Comparison of ENCODE assay signal across 8 mouse cellular contexts in genomic region chr5:137745214-137746171, GRCm38 (mm10). TPM values are rescaled to one million over a fixed set of nuclear protein-coding genes. Genes with fewer than 3 reads are reported as not detected.
A peak's percentile ranks its signal among the peaks of the same experiment; 100 is the strongest.
DNase-seq lines count a peak whose midpoint lies in the region; ATAC-seq lines count a peak whose summit lies in the region.

Tsc22d4 (plus strand) TSS chr5:137745730.

- peak within 1 kb of the TSS; percentile 66 for H3K4me3 ChIP-seq in hindbrain, embryonic 13.5 days

- no peaks in the 10 kb centered on the region for H3K9me3 ChIP-seq in hindbrain, embryonic 13.5 days

- peak within 1 kb of the TSS; percentile 87 for H3K9ac ChIP-seq in hindbrain, embryonic 13.5 days

- 5% methylated on average over 28 of the region's 28 CpGs for WGBS in hindbrain, embryonic 13.5 days

- DNase-seq in WW6 (ENCODE audit: low read depth, low spot score): peak; percentile 85
- peak; percentile 88 to 90 for DNase-seq in cerebellum, postnatal 25 days
- peak; percentile 70 to 80 for DNase-seq in frontal cortex, postnatal 25 days (ENCODE audit: low spot score in 2 of 2)
- DNase-seq in left cerebral cortex, adult 11 months (ENCODE audit: low spot score): peak; percentile 86
- peak; percentile 92 for DNase-seq in lung, postnatal 36 days
- DNase-seq in retina, postnatal 1 day: peak; percentile 95
- DNase-seq in thymus, postnatal 4 days: peak; percentile 90

- H3K36me3 ChIP-seq in hindbrain, embryonic 13.5 days: peaks cover 7% of the 10 kb centered on the region; the same call in 1 of the 2 replicates

- H3K4me2 ChIP-seq in hindbrain, embryonic 13.5 days: peak within 1 kb of the TSS; percentile 96

- H3K27me3 ChIP-seq in hindbrain, embryonic 13.5 days: no peaks in the 10 kb centered on the region

- peaks cover 48% of the 10 kb centered on the region for H3K4me1 ChIP-seq in hindbrain, embryonic 13.5 days (replicated peaks)

- peak; percentile 83 for ATAC-seq in hindbrain, embryonic 13.5 days (ENCODE audit: low FRiP score)

- H3K27ac ChIP-seq in hindbrain, embryonic 13.5 days: peak within 1 kb of the TSS; percentile 90

RNA-seq across cellular contexts. Expression of gene Tsc22d4, which starts in this region (rescaled TPM):
- polyA plus RNA-seq in hindbrain, embryonic 13.5 days (2015; fragmentation: Nextera tagmentation; extraction: Ambion mirVana): 61.1 and 62.5 TPM in 2 replicates

Comparison
In these comparisons a context has a peak if more than half of its experiments do, and no peak if none do; other contexts are left out.
1. Peak in every context shown above with its lines: DNase-seq, ATAC-seq, H3K4me3 ChIP-seq and H3K27ac ChIP-seq.